Mouse (Mus musculus): Measurements from ENCODE around the gene Pmfbp1.

- no peak for TF ChIP-seq GATA1 (IDR thresholded peaks at IDR 0.05; ENCODE audit: borderline replicate concordance, low read length)
- no peak for TF ChIP-seq FLI1 (IDR thresholded peaks at IDR 0.05; ENCODE audit: low read length)
These were observed 49.1 kb downstream of the Pmfbp1 start for GRCm38 (mm10) chr8:109542748-109543519.

Data from megakaryocyte, embryonic 14.5 days (primary cell).